Mouse (Mus musculus) testis, adult 2 months (tissue): ENCODE data around the gene Npm1.

Experiments
- CTCF ChIP-seq: fragments of 200-500 bp; IDR thresholded peaks from 2 replicates; pipeline ENCODE4 v1.5.1; 2012; ENCODE audit warnings: low read depth, mild to moderate bottlenecking, inconsistent platforms, low read length, moderate library complexity; ENCODE audit not compliant: control insufficient read depth, insufficient read depth, insufficient replicate concordance
- POLR2A ChIP-seq: fragments of 200-500 bp; IDR thresholded peaks from 2 replicates; pipeline ENCODE4 v1.6.1; 2012; ENCODE audit warnings: low read depth, mild to moderate bottlenecking, inconsistent platforms, low read length, moderate library complexity; ENCODE audit not compliant: control insufficient read depth

DNA sequence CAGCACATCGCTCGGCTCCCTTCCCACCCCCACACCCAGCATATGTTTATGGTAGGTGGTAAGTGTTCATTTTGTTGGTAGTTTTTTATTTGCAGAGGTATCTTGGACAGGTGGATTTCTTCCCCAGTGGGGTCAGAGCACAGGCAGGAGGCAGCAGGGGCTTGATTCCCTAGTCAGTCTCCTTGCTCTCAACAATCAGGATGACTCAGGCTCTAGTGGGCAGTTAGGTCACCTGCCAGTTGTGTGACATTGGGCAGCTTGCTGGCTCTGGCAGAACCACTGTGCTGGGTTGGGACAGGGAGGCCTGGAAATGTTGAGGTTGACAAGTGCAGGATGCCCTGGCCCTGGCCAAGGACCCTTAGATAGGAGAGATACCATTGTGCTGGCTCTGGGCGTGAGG, 42.0 kb upstream of the Npm1 start:
- TF ChIP-seq CTCF (no peak), POLR2A (no peak)
